Mouse (Mus musculus): Measurements from ENCODE around the gene Daglb. TPM values are rescaled to one million over a fixed set of nuclear protein-coding genes. Genes with fewer than 3 reads are reported as not detected.

The Daglb gene
- polyA plus RNA-seq, 1 experiment, result not detected

- no peak for TF ChIP-seq CTCF (IDR thresholded peaks at IDR 0.05; ENCODE audit: insufficient read depth, low read depth, low read length)
- no peak for TF ChIP-seq POLR2A (IDR thresholded peaks at IDR 0.05; ENCODE audit: insufficient read depth, low read depth, low read length)
- no peak overlapping the region; the same call in 1 of the 2 replicates for H3K27ac ChIP-seq (ENCODE audit: insufficient read depth, low read depth, low read length)
- WGBS, result 68% methylated on average over 20 of the region's 20 CpGs
- H3K4me3 ChIP-seq (ENCODE audit: insufficient read depth, low read depth, low read length), result no peak overlapping the region
- H3K4me1 ChIP-seq (ENCODE audit: control insufficient read depth, insufficient read depth, low read length), result peaks cover 19% of the 10 kb centered on the region; the same call in 1 of the 2 replicates
Measured at GRCm38 (mm10) chr5:143475153-143475844, 10.9 kb downstream of the Daglb start.

GRCm38 (mm10) chr5:143476013-143476412 is 11.6 kb downstream of the Daglb start:
- H3K4me3 ChIP-seq (ENCODE audit: insufficient read depth, low read depth, low read length), result no peak overlapping the region
- H3K27ac ChIP-seq (ENCODE audit: insufficient read depth, low read depth, low read length), result no peak overlapping the region
- WGBS, result 93% methylated on average over 6 of the region's 6 CpGs
- peaks cover 19% of the 10 kb centered on the region; the same call in 1 of the 2 replicates for H3K4me1 ChIP-seq (ENCODE audit: control insufficient read depth, insufficient read depth, low read length)
- no peak for TF ChIP-seq CTCF (IDR thresholded peaks at IDR 0.05; ENCODE audit: insufficient read depth, low read depth, low read length)
- TF ChIP-seq POLR2A (IDR thresholded peaks at IDR 0.05; ENCODE audit: insufficient read depth, low read depth, low read length), result no peak

GRCm38 (mm10) chr5:143477901-143478300 is 13.5 kb downstream of the Daglb start:
- no peak overlapping the region for H3K4me3 ChIP-seq (ENCODE audit: insufficient read depth, low read depth, low read length)
- 95% methylated on average over 3 of the region's 3 CpGs for WGBS
- H3K27ac ChIP-seq (ENCODE audit: insufficient read depth, low read depth, low read length), result no peak overlapping the region
- TF ChIP-seq POLR2A (IDR thresholded peaks at IDR 0.05; ENCODE audit: insufficient read depth, low read depth, low read length) (no peak), CTCF (IDR thresholded peaks at IDR 0.05; ENCODE audit: insufficient read depth, low read depth, low read length) (no peak)
- H3K4me1 ChIP-seq (ENCODE audit: control insufficient read depth, insufficient read depth, low read length), result peaks cover 9% of the 10 kb centered on the region; the same call in 1 of the 2 replicates

GRCm38 (mm10) chr5:143484955-143485354 is 20.6 kb downstream of the Daglb start:
- no peak overlapping the region for H3K4me3 ChIP-seq (ENCODE audit: insufficient read depth, low read depth, low read length)
- H3K4me1 ChIP-seq (ENCODE audit: control insufficient read depth, insufficient read depth, low read length), result peaks cover 3% of the 10 kb centered on the region; the same call in 1 of the 2 replicates
- 86% methylated on average over 5 of the region's 5 CpGs for WGBS
- H3K27ac ChIP-seq (ENCODE audit: insufficient read depth, low read depth, low read length), result no peak overlapping the region
- TF ChIP-seq POLR2A (IDR thresholded peaks at IDR 0.05; ENCODE audit: insufficient read depth, low read depth, low read length) (no peak), CTCF (IDR thresholded peaks at IDR 0.05; ENCODE audit: insufficient read depth, low read depth, low read length) (no peak)

- Histone ChIP-seq H3K4me1 (ENCODE audit: control insufficient read depth, insufficient read depth, low read length) (peaks cover 3% of the 10 kb centered on the region; the same call in 1 of the 2 replicates), H3K27ac (ENCODE audit: insufficient read depth, low read depth, low read length) (no peak overlapping the region), H3K4me3 (ENCODE audit: insufficient read depth, low read depth, low read length) (no peak overlapping the region)
- TF ChIP-seq CTCF (IDR thresholded peaks at IDR 0.05; ENCODE audit: insufficient read depth, low read depth, low read length), result no peak
- no peak for TF ChIP-seq POLR2A (IDR thresholded peaks at IDR 0.05; ENCODE audit: insufficient read depth, low read depth, low read length)
- 79% methylated on average over 10 of the region's 10 CpGs for WGBS
Measured at GRCm38 (mm10) chr5:143487193-143487592, 22.8 kb downstream of the Daglb start.

GRCm38 (mm10) chr5:143487998-143488397 is 23.6 kb downstream of the Daglb start:
- Histone ChIP-seq H3K4me1 (ENCODE audit: control insufficient read depth, insufficient read depth, low read length) (peaks cover 3% of the 10 kb centered on the region; the same call in 1 of the 2 replicates), H3K4me3 (ENCODE audit: insufficient read depth, low read depth, low read length) (no peak overlapping the region), H3K27ac (ENCODE audit: insufficient read depth, low read depth, low read length) (no peak overlapping the region)
- WGBS, result 90% methylated on average over 5 of the region's 5 CpGs
- no peak for TF ChIP-seq POLR2A (IDR thresholded peaks at IDR 0.05; ENCODE audit: insufficient read depth, low read depth, low read length)
- TF ChIP-seq CTCF (IDR thresholded peaks at IDR 0.05; ENCODE audit: insufficient read depth, low read depth, low read length), result no peak

GRCm38 (mm10) chr5:143489749-143490342 is 25.5 kb downstream of the Daglb start:
- H3K27ac ChIP-seq (ENCODE audit: insufficient read depth, low read depth, low read length), result no peak overlapping the region
- WGBS, result 87% methylated on average over 14 of the region's 14 CpGs

GRCm38 (mm10) chr5:143491736-143492135 is 27.4 kb downstream of the Daglb start:
- H3K4me3 ChIP-seq (ENCODE audit: insufficient read depth, low read depth, low read length), result no peak overlapping the region
- TF ChIP-seq CTCF (IDR thresholded peaks at IDR 0.05; ENCODE audit: insufficient read depth, low read depth, low read length) (no peak), POLR2A (IDR thresholded peaks at IDR 0.05; ENCODE audit: insufficient read depth, low read depth, low read length) (no peak)
- H3K4me1 ChIP-seq (ENCODE audit: control insufficient read depth, insufficient read depth, low read length), result peaks cover 3% of the 10 kb centered on the region; the same call in 1 of the 2 replicates
- no peak overlapping the region for H3K27ac ChIP-seq (ENCODE audit: insufficient read depth, low read depth, low read length)
- 93% methylated on average over 4 of the region's 4 CpGs for WGBS

More at GRCm38 (mm10) chr5:143489749-143490342, 25.5 kb downstream of the Daglb start:
- Histone ChIP-seq H3K4me3 (ENCODE audit: insufficient read depth, low read depth, low read length) (no peak overlapping the region), H3K4me1 (ENCODE audit: control insufficient read depth, insufficient read depth, low read length) (peaks cover 3% of the 10 kb centered on the region; the same call in 1 of the 2 replicates)
- no peak for TF ChIP-seq POLR2A (IDR thresholded peaks at IDR 0.05; ENCODE audit: insufficient read depth, low read depth, low read length)
- TF ChIP-seq CTCF (IDR thresholded peaks at IDR 0.05; ENCODE audit: insufficient read depth, low read depth, low read length), result no peak

GRCm38 (mm10) chr5:143493163-143493562 is 28.8 kb downstream of the Daglb start:
- H3K4me1 ChIP-seq (ENCODE audit: control insufficient read depth, insufficient read depth, low read length), result no peaks in the 10 kb centered on the region
- 88% methylated on average over 10 of the region's 10 CpGs for whole genome bisulfite sequencing
- H3K4me3 ChIP-seq (ENCODE audit: insufficient read depth, low read depth, low read length), result no peak overlapping the region
- no peak for TF ChIP-seq POLR2A (IDR thresholded peaks at IDR 0.05; ENCODE audit: insufficient read depth, low read depth, low read length)
- TF ChIP-seq CTCF (IDR thresholded peaks at IDR 0.05; ENCODE audit: insufficient read depth, low read depth, low read length), result no peak
- no peak overlapping the region for H3K27ac ChIP-seq (ENCODE audit: insufficient read depth, low read depth, low read length)
